Mouse (Mus musculus): ENCODE results near the gene Dbh.
A peak's percentile ranks its signal among the peaks of the same experiment; 100 is the strongest.

The Dbh gene

GRCm38 (mm10) chr2:27163851-27164250 lies 1.2 kb upstream of the Dbh start:
- DNase-seq (ENCODE audit: low spot score): no peak

- DNase-seq (ENCODE audit: low spot score): no peak
These were observed 1.0 kb downstream of the Dbh start for GRCm38 (mm10) chr2:27166074-27166473.

DNA sequence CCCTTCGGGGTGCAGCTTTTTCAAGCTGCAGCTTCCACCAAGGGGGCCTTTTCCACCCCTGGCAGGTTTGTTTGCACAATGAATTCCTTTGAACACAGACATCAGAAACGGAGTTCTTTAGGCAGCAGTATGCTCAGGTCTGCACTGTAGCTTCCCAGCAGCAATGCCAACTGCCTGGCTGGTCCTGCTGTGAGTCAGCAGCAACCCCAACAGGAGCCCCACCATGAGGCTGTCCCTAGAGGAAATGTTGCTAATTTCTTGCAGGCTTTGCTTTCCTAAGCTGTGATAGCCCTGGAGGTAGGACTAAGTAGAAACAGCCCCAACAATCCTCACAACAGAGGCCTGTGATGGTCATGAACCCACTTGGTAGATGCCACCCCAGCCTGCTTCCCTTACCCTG lies 2.0 kb downstream of the Dbh start:
- DNase-seq (ENCODE audit: low spot score): no peak

- DNase-seq (ENCODE audit: low spot score): no peak
These were observed 9.2 kb downstream of the Dbh start for GRCm38 (mm10) chr2:27174242-27174641.

- peak; percentile 32 for DNase-seq (ENCODE audit: low spot score)
These were observed 10.7 kb downstream of the Dbh start for GRCm38 (mm10) chr2:27175696-27176267.

- DNase-seq (ENCODE audit: low spot score): no peak
These were observed 14.1 kb downstream of the Dbh start for GRCm38 (mm10) chr2:27179101-27179500.

GRCm38 (mm10) chr2:27181907-27182306 lies 16.9 kb downstream of the Dbh start:
- DNase-seq (ENCODE audit: low spot score): no peak

- DNase-seq (ENCODE audit: low spot score): no peak
These were observed 18.7 kb downstream of the Dbh start for GRCm38 (mm10) chr2:27183734-27184133.

DNA sequence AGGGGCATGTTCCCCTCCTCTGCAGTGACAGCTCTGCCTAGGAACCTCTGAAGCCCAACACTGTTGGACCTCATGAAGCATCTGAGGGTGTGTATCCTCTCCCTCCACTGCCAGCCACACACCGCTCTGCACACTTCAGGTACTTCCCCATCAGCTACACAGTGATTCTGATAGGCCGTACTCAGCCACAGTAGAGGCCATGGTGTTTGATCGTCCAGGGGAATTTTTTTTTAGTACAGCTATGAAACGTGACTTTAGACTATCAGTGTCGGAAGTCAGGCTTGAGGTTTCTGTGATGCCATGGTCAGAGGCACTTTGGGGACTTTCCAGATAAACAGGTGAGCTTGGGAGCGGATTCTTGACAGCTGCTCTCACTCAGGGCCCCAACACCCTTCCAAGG lies 22.5 kb downstream of the Dbh start:
- DNase-seq (ENCODE audit: low spot score): no peak

DNA sequence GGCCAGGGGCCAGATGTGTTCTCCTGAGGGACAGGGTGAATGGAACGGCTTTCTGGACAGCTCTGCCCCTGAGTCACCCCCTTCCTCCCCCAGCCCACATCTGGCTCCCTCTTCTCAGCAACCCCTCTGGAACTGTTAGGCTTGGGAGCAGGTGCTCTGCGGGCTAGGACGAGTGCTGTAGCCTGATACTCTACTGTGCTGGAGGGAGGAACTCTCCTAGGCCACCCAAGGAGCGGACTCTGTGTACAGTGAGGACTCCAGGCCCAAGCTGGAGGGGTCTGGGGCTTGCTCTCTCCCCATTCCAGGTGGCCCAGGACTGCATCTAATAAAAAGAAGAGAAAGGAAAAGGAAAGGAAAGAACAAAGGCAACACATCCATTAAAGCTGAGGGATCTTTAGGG lies 25.0 kb downstream of the Dbh start:
- no peak for DNase-seq (ENCODE audit: low spot score)

DNA sequence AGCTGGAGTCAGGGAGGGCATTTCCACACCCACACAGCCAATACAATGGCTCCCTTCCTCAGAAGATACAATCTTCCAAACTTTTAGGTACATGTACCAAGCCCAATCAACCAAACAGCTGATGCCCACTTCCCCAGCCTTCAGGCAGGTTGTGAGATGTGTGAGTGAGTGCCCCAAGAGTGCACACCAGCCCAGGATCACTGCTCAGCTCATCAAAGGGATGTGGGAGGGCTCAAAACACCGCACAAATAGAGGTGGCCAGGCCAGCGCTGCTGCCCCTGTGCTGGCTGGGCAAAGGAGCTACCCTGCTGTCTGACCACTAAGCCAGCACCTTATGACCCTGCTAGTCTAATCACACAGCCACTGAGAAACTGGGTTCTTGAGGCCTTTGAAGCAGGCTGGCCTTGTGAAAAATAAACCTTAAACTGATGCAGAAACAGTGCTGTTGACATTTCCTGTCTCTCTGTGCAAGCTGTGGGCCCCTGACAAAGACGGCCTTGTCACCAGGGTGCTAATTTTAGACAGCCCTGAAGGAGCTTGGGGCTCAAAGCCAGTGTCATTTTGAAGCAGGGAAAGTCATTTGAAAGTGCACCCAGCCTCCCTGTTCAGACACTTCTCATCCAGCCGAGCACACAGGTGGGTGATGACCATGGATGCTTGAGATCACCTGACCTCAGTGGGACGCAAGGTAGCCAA lies 33.7 kb downstream of the Dbh start:
- DNase-seq (ENCODE audit: low spot score): no peak

DNA sequence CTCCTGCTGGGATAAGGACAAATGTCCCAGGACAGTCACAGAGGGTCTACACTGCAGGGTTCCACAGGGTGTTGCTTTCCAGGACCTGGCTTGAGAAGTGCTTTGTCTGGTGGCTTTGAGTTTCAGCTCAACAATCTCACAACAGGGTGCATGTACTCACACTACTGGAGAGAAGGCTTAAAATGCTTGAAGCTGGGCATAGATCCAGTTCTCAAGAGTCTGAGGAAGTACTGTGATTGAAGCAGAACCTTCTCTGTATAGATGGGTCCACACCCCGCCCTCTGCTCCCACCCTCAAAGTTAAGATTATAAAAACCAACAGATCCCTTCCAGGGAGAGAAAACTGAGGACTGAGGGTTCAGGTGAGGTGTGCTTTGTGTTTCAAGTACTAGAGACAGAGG lies 35.6 kb downstream of the Dbh start:
- no peak for DNase-seq (ENCODE audit: low spot score)

DNA sequence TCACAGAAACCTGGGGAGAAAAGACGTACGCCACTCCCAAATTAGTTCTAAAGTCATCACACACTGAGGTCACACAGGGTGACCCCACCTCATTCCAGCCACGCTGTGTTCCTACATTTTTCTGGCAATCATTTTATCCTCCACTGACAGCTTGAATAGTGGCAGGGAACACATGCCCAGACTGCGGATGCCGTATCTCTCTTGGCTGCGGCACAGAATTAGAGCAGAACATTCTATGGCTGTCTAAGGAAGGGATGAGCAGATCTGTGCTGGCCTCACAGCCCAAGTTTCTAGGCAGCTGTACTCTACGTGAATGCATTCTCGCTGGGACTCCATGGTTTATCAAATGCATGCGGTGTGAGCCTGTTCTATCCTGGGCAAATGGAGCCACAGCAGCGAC lies 40.6 kb downstream of the Dbh start:
- DNase-seq (ENCODE audit: low spot score): no peak

DNA sequence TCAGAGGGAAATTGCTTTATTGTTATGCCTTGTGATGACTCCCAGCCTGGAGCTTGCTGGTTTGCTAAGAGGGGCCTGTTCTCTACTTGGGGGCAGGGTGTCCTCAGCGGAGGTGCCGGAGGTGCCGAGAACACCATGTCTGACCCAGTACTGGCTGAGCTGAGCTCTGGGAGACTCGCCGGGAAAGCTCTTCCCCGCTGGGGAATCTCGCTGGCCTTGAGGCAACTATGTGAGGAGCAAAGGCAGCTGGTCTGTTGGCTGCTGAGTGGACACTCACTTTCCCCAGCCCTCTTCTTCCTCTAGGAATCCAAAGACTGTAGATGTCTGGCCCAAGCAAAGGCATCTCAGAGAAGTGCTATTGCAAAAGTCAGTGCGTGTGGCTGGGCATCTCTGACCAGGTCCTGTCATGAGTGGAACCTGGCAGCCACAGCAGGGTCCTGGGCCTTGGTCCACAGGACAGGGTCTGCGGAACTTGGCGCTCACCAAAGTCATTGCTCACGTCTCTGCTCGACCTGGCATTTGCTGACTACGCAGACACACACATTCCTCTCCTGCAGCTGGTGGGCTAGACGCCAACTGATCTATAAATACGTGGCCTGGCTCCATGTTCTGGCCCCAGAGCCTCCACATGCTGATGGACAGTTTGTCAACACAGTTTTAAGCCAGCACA lies 41.2 kb downstream of the Dbh start:
- peak; percentile 67 for DNase-seq (ENCODE audit: low spot score)

DNA sequence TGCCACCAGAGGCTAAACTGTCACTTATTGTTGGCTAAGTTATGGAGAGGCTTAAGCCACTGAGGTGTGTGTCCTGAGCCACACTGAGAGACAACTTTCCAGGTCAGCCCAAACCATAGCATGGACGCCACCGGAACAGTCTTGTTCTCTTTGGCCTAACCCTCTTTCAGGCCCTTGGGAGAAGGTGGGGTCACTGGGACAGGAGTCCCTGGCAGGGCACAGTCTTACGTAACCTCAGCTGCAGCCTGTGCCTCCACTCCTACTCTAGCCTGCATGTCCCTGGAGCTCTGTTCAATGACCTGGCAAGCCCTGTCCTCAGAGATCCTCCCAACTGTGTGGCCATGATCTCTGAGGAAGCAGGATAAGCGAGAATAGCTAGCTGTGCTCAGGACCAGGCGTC lies 42.1 kb downstream of the Dbh start:
- DNase-seq (ENCODE audit: low spot score): peak; percentile 20

GRCm38 (mm10) chr2:27209370-27209769 lies 44.3 kb downstream of the Dbh start:
- DNase-seq (ENCODE audit: low spot score): no peak

DNA sequence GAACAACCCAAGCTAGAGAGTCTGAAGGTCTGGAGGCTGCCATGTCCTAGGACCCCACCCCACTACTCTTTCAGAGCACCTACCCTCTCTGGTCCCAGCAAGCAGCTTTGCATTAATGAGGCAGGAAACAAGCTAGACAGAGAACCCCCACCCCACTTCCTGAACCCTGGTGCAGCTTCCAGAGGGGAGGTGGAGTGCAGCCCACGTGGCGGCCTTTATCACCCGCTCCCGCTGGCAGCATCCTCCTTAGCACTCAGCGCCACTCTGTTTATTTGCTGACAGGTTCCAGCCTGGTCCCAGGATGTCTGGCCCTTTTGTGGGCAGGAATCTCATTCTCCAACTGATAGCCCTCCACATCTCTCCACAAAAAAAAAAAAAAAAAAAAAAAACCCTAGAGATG lies 44.8 kb downstream of the Dbh start:
- DNase-seq (ENCODE audit: low spot score): no peak

GRCm38 (mm10) chr2:27210255-27210654 lies 45.2 kb downstream of the Dbh start:
- DNase-seq (ENCODE audit: low spot score): peak; percentile 50

DNA sequence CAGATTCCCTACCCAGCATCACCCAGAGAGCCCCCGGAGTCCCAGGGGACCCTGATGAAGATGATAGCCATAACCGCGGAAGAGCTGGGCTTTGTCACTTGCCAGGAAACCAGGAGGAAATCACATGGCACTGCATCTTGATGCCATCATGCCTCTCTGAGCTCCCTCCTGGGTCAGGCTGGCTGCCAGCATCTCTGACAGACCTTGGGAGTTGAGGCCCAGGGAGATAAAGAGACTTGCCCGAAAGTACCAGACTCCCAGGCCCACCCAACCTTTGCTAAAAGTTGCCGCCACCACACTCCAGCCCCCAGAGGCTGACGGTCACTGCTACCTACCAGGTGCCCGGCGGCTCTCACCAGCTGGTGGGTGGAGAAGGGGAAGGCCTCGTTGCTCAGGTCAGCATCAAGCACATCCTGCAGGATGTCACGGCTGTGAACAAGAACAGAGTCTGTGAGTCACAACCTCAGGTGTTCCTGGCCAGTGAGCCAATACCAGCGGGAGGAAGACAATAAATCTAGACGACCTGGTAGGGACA lies 45.7 kb downstream of the Dbh start:
- DNase-seq (ENCODE audit: low spot score): no peak

DNA sequence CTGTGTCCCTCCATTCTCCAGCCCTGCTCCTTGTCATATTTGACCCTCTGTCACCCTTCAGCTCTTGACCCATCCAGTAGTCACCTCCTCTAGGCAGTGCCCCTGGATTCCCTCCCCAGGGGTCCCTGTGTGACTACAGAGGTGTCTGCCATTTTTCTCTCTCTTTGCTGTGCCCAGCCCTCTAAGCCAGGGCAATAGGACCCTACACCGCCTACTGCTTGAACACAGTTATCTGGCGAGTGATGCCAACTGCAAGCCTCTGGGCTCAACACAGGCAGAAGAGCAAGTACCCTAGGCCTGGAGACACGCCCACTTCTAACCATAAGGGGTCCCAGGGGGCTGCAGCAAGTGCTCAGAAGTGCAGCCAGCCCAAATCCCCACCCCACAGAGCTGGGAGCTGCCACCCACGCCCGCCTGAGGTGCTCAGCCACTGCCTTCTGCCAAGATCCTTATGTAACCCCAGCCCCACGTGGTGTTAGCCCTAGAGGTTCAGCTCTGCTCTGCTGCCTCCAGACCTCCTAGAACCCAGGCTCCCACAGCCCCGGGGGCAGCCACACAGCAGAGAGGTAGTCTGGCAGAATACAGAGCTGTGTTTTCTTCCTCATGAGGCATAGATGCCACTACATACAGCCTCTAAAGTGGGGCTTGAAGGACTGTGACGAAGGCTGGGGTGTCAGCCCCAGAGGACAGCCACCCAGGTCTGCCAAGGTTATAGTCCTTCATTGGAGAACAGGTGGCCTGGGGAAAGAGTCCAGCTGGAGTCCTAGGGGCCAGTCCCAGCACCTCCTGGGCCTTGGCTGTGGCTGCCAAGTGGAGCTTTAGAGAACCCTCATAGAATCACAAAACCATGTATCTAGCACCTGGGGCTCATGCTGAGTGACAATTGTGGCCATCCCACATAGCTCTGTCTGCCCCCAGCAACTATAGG lies 47.2 kb downstream of the Dbh start:
- DNase-seq (ENCODE audit: low spot score): peak; percentile 31

- DNase-seq (ENCODE audit: low spot score): no peak
These were observed 50.5 kb downstream of the Dbh start for GRCm38 (mm10) chr2:27215537-27215936.

- no peak for DNase-seq (ENCODE audit: low spot score)
These were observed 53.1 kb downstream of the Dbh start for GRCm38 (mm10) chr2:27218121-27218544.
